Mouse (Mus musculus) cerebellum, adult 2 months (tissue): ENCODE measurements at regions not wholly inside any gene's neighbourhood (a gene's known extent, or its start where the extent isn't known, plus 50 kb on each side); places are given as distances from the start of the nearest gene placed in this dataset.

Experiments
- CTCF ChIP-seq: fragments of 200-500 bp; IDR thresholded peaks from 2 replicates; pipeline ENCODE4 v1.5.1; 2011; ENCODE audit warnings: low read depth, mild to moderate bottlenecking, control low read depth, low read length, moderate library complexity, borderline replicate concordance; ENCODE audit not compliant: insufficient read depth
- POLR2A ChIP-seq: fragments of 200-500 bp; IDR thresholded peaks from 2 replicates; pipeline ENCODE4 v1.6.1; 2011; ENCODE audit warnings: low read length, control low read depth, borderline replicate concordance; ENCODE audit not compliant: insufficient read depth

- no peak for TF ChIP-seq POLR2A
- TF ChIP-seq CTCF: no peak
Observed at GRCm38 (mm10) chr17:88265291-88265690, 175.2 kb upstream of the Foxn2 start.
